ENCODE assay signal across 26 mouse cellular contexts in genomic region chr3:57469325-57469724, GRCm38 (mm10). TPM values are rescaled to one million over a fixed set of nuclear protein-coding genes. Genes with fewer than 3 reads are reported as not detected.
"Had no signal": no experiment of that assay in that cellular context is flagged by ENCODE, and none has a peak within 500 bp of the region (broad histone marks: within the 10 kb centered on the region; RNA-seq: fewer than 3 reads in every experiment).

No protein-coding gene starts in this region.

- H3K4me3 ChIP-seq: gastrocnemius, adult 2 months; heart, adult 2 months; heart, embryonic 13.5 days; heart, embryonic 15.5 days; hindbrain, embryonic 13.5 days; hindbrain, embryonic 15.5 days; intestine, embryonic 15.5 days; layer of hippocampus, adult 2 months; left cerebral cortex, adult 2 months; limb, embryonic 10.5 days; limb, embryonic 12.5 days had no signal

- DNase-seq: forebrain, postnatal 0 days; gastrocnemius, adult 2 months; gastrocnemius, postnatal 10 days; gastrocnemius, postnatal 25 days; heart, adult 11 months; heart, adult 2 months; heart, postnatal 14 days; heart, postnatal 36 days; kidney, adult 18-20 months; kidney, adult 8-10 months; kidney, postnatal 10 days; kidney, postnatal 25 days; kidney, postnatal 4 days; liver had no signal

- ATAC-seq: forebrain, postnatal 0 days; hindbrain, postnatal 0 days; intestine, postnatal 0 days had no signal

RNA-seq across cellular contexts. Expression of gene Tm4sf4, which starts 44.2 kb away (rescaled TPM):
- polyA plus RNA-seq: forebrain, postnatal 0 days; hindbrain, embryonic 11.5 days; limb, embryonic 10.5 days had no signal
